Mouse (Mus musculus) olfactory bulb, adult 2 months (tissue): Measurements from ENCODE around the gene Cmtm4.

Source experiments
- CTCF ChIP-seq: fragments of 200-500 bp; IDR thresholded peaks from 2 replicates; pipeline ENCODE4 v1.5.1; 2012; ENCODE audit warnings: low read depth, mild to moderate bottlenecking, low read length, moderate library complexity; ENCODE audit not compliant: insufficient read depth
- POLR2A ChIP-seq: fragments of 200-500 bp; IDR thresholded peaks from 2 replicates; pipeline ENCODE4 v1.6.1; 2012; ENCODE audit warnings: mild to moderate bottlenecking, low read depth, low read length, moderate library complexity; ENCODE audit not compliant: insufficient read depth

DNA sequence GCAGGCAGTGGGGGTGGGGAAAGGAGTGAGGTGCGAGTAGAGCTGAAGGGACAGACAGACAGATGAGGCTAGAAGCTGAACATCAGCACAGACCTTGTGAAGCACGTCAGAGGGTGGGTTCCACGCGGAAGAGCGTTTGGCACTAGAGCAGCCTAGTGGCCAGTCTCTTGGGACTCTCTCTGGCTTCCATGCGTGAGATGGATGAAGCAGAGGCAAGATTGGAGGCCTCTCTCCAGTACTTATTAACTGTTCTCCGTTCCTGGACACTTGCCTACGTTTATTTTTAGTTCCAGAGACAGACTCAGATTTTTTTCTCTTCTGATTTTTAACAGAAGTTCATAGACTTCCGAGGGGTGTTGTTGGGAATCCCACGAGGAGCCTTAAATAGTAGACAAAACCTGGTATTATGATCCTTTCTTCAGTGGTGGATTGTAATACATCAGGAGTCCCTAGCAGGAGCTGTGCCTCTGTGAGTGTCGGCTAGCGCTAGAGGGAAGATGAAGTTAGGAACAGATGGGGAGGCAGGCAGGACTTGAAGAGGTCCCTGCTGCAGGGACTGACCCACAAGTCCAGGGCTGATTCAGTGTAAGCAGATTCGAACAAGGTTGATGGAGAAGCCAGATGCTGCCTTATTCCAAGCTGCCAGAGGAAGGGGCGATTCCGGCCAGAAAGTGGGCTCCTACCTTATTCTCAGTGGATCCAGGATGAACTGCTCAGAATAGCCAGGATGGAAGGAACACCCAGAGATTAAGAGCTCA lies 10.0 kb upstream of the Cmtm4 start:
- TF ChIP-seq POLR2A (no peak), CTCF (no peak)
